Mouse (Mus musculus) lung, postnatal 10 days (tissue): Measurements from ENCODE around the gene Gadd45g.
"Not testable (repeated sequence)": the region's sequence is repeated elsewhere in the genome, so short reads cannot be mapped to it uniquely, and the experiment has no call there.

Experiments used
- DNase-seq: peaks from one replicate; pipeline ENCODE4 v3.0.0; 2021

The Gadd45g gene

DNA sequence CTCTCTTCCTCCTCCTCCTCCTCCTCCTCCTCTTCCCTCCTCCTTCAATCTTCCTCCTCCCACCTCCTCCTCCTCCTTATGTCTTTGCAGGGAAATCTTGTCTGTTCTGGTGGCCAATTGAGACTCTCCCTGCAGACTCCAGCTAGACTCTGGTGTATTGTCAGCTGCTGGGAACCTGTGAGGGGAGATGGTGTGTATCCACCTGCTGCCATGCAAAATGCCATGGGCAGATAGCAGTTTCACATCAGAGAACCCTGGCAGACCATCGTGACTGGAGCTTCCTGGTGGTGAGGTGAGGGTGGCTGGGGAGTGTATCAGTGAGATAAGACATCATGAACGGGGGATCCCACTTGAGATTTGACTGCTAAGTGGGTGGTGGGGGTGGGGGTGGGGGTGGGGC, 12.0 kb upstream of the Gadd45g start:
- DNase-seq = no peak

DNA sequence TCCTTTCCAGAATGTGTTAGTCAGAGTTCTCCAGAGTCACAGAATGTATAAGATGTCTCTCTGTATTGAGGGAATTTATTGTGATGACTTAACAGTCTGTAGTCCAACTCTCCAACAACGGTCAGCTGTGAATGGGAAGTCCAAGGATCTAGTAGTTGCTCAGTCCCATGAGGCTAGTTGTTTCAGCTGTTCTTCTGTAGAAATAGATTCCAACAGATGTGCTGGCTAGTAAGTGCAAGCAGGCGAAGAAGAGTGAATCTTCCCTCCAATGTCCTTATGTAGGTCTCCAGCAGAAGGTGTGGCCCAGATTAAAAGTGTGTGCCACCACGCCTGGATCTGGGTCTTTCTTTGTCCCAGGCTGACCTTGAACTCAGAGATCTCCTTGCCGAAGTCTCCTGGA, 11.3 kb upstream of the Gadd45g start:
- DNase-seq = not testable (repeated sequence)

DNA sequence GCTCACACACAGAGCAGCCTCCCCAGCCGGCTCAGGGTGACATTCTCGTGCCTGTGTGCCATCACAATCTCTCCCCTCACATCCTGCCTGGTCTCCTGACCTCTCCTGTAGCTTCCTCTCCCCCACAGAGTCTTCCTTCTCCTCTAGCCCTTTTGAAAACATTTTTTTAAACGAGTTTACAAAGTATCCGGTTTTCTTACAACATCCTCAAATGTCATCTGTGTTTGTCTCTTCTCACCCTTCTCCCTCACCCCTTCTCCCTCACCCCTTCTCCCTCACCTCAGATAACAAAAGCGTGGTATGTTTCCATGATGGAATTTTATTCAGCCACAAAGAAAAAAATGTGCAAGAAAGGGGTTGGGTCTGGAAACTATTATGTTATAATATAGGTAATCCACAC, 9.1 kb upstream of the Gadd45g start:
- no peak for DNase-seq

DNA sequence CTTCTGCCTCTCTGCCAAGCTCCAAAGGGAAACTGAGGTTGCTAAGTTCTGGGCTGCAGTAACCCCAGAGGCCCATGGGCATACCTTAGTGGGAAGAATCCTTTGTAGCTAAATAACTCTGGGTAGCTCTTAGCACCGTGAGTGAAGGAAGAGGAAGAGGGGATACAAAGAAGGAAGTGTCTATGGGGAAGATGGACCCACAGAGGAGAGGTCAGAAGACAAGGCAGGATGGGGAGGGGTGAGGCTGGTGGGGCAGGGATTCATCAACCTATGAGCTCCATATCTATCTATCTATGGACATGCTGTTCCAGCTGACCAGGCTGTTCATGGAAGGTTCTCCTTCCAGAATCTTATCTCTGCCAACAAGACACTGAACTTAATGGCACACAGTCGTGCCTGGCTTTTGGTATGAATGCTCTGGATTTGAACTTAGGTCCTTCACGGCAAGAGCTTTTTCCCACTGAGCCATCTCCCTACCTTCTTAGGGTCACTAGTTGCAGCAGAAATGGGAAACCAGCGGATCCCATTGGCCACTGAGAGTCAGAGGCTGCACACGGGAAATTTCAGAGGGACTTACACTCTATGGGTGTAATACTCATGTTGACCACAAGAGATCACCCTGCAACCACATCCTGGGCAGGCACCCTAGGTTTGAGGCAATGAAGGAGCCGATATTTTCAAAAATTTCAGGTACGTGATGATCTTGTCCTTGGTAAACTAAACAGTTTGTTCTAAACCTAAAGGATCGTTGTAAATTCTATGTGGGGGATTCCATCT, 7.0 kb upstream of the Gadd45g start:
- peak; percentile 58 for DNase-seq

DNA sequence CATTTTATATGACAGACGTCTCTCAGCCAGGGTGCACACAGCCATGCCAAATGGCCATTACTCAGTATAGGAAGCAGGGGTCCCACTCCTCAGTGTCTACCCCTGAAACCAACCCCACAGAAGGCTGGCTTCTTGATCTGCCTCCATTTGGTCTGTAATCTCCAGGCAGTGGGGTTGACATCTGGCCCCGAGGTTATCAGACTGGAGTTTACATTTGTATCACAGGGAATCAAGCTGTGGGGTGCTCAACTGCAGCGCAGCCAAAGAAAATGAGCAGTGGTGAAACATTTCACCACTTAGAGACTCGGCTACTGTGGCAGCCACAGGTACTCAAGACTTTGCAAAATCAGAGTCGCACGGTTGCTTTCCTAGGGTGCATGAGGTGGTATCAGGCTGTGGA, 5.8 kb upstream of the Gadd45g start:
- no peak for DNase-seq

DNA sequence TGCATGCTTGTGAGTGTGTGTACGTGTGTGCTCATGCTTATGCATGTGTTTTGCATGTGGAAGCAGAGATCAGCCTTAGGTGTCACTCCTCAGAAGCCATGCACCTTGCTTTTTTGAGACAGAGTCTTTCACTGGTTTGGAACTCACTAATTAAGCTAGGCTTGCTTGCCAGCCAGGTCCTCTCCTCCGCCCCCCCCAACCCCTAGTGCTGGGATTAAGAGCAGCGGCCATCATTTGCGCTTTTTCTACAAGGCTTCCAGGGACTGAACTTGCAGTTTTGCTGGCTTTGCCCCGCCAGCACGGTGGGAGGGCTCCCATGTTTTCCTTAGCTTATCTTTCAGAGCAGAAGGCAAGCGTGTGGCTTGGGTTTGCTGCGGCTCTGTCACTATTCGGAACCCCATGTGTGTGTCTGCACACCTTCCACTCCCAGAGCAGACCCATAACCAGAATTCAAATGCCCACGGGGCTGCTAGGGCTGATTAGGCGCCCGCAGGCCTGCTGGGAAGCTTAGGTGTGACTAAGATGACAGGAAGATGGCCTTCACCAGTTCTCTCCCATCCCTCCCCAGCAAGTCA, 4.8 kb upstream of the Gadd45g start:
- no peak for DNase-seq

DNA sequence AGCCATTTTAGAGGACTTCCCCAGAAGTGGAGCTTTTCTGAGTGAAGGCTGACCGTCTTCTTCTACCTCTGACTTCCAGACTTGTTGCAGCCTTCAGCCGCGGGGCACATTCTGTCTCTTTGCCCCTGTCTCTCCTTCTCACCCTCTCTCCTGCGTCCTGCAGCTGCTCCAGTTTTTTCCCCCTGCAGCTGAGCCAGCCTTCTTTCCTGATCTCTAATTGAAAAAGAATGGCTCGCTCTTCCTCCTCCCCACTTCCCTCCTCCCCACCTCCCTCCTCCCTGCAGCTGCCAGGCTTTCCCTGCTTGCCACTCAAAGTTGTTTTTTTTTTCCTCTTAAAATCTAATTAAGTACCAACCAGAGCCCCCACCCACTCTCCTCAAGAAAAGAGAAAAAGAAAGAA, 4.3 kb upstream of the Gadd45g start:
- DNase-seq = no peak

DNA sequence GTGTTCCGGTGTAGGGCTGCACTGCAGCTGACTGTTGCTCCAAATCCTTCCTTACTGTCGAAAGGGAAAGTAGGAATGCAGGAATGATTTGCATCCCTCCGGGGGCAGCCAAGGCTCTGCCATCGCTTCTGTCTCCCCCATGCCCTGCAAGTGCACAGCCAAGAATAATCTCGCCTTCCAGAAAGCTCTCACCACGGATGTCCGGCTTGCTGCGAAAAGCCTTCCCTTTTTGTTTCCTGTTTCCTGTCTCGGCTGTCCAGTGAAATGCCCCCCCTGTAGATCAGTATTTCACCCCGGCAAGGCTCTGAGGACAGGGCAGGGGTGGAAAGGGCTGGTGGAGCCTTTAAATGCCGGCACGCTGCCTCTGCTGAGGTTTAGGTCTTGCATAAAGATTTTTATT, 3.7 kb upstream of the Gadd45g start:
- DNase-seq = peak; percentile 32

DNA sequence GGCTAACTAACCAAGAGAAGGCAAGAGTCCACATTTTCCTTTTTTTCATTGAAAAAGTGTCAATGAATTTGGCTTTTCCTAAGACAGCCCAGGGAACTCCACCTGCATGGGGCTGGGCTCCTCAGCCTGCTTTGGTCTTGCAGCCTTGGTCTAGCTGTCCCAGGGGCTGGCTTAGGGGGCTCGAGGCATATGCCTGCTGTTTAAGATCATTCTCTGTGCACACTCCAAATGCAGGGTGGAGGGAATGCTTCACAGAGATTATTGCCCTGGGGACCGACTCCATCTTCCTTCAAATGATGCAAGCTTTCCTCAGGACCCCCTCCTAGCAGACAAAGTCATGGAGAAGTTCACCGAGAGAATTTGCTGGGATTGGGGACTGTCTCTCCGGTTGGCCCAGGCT, 3.2 kb upstream of the Gadd45g start:
- DNase-seq = no peak

DNA sequence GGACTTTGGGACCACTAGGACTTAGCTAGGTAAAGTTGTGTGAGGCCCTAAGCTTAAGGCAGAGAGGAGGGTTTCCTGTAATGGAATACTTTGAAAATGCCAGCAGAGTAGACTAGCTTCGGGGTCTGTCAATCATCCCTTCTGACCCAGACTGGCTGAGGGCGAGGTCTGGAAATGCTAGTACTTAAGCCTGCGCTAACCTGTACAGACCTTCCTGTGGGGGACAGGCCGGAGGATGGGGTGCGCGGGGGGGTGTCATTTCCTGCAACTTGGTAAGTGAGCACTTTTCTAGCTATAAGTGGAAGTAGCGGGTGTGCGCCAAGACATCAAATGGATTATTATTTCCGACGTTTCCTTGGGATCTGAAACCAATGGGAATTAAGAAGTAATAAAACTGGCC, 2.4 kb upstream of the Gadd45g start:
- no peak for DNase-seq

DNA sequence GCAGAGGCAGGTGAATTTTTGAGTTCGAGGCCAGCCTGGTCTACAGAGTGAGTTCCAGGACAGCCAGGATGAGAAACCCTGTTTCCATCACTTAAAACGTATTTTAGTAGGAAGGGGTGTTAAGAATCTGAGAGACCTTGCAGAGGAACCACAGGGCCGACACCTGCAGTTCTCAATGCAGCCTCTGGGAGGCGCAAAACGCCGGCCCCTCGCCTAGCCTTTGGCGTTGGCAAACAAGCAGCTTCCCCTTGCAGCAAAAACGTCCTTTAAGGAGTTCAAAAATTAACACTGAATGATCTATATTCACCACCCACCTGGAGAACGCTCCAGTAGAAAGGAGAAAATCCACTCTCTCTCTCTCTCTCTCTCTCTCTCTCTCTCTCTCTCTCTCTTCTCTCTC, 1.8 kb upstream of the Gadd45g start:
- peak; percentile 84 for DNase-seq

DNA sequence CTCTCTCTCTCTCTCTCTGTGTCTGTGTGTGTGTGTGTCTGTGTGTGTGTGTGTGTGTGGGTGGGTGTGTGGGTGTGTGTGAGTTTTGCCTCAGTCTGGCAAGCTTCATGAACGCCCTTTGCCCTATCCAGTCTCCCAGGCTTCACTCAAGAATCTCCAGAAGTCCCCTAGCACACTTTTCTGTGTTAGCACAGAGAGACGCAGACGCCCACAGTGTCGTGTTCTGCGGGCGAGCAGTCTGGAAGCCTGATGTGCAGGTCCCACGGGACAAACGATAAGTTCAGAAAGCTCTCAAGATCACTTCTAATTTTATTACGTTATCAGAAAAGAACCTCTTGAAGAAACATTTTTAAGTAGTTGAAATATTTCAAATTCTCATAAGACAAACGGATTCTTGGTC, 1.4 kb upstream of the Gadd45g start:
- DNase-seq = no peak

DNA sequence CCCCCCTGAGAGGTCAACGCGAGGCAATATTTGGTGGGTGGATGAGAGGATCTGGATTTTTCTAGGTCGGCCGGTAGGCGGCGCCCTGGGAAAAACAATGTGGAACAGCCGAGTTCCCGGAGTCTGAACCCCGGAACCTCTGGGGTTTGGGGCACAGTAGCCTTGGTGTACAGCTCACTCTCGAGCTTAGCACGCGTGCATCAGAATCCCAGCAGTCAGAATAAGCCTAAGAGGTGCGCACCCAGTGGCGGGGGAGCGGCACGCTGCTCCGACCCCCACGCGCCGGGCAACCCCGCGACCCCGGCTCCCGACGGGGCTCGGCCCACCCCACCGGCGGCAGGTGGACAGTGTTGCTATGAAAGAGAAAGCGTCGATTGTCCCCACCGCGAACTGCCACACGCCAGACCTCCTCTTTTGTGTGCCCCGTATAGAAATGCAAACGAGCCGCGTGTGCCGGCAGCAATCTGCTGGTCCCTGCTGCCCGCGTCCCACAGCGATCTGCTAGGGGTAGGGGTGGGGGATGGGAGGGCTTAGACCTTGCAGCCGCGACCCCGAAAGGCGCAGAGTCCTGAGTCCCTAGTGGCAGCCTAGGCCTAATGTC, 787 bp upstream of the Gadd45g start:
- peak; percentile 89 for DNase-seq

DNA sequence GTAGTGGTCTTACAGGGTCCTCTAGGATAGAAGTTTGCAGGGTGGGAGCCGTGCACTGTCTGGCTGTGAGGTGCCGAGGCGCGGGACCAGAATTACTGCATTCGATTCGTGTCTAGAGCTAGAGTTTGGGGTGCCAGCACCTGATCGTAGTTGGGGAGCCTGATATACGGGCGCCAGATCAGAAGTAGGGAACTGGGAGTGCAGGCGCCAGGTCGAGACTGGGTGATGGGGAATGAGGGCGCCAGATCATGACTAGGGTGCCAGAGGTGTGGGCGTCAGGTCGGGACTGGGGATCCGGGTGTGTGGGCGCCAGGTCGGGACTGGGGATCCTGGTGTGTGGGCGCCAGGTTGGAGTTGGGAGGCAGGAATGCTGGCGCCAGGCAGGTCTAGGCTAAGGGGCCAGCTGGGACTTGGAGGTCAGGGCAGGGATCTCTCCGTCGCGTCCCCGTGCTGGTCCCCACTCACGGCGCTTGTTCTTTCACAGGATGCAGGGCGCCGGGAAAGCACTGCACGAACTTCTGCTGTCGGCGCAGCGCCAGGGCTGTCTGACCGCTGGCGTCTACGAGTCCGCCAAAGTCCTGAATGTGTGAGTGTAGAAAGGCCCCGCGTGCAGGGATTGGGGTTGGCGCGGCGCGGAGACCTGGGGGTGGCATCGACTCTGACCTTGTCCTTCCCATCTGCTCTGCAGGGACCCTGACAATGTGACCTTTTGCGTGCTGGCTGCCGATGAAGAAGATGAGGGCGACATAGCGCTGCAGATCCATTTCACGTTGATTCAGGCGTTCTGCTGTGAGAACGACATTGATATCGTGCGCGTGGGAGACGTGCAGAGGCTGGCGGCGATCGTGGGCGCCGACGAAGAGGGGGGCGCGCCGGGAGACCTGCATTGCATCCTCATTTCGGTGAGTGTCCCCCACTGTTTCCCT, 653 bp downstream of the Gadd45g start:
- DNase-seq = peak; percentile 81

DNA sequence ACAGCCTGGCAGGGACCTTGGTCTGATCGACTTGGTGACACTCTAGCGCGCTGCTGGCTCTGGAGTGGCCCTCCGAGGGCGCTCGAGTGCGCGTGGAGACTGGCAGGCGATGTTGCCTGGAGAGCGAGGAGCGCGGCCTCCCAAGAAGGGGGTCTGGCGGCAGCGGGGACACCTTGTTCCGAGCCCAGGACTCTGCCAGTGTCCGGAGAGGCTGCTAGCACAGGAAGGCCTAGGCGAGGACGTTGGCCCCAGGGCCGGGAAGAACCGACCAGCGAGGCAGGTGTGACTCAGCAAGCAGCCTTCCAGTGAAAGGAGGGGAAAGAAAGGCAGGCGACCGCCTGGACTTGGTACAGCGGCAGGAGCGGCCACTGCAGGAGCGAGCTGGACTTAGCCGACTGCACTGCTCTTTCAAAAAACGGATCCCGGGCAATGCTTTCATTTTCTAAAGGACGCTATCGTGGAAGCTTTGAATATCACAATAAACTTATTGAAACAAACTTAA, 1.6 kb downstream of the Gadd45g start:
- peak; percentile 90 for DNase-seq

DNA sequence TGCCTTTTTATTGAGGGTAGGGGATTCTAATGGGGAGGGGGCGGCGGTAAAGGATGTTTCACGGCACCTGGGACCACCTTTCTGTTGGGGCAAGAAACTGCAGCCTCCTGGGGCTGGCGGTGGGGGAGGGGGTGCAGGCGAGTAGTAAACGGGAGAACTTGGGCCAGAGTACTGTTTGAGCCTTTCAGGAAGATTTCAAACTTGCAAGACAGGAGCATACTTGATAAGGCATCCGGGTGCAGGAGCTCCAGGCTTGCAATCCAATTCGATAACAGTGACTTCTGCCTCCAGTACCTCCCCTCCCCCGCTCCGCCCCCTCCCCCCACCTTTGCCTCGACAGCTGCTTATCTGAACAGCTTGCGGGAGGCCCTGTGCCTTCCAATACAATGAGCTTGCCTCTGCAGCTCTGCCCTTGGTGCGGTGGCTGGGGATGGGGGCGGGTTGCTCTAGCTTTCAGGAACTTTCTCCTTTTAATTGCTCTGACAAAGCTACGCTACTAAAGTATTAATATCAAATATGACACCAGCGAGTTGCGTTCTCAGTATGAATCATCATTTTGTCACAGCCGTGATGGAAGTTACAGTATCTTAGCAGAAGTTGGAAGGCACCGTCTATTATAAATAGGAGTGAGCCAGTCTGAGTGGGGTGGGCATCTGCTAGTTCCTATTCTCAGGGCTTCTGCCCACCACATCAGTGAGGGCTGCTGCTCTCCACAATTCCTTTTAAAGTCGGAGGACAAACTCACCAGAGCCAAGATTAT, 2.2 kb downstream of the Gadd45g start:
- DNase-seq = peak; percentile 37

DNA sequence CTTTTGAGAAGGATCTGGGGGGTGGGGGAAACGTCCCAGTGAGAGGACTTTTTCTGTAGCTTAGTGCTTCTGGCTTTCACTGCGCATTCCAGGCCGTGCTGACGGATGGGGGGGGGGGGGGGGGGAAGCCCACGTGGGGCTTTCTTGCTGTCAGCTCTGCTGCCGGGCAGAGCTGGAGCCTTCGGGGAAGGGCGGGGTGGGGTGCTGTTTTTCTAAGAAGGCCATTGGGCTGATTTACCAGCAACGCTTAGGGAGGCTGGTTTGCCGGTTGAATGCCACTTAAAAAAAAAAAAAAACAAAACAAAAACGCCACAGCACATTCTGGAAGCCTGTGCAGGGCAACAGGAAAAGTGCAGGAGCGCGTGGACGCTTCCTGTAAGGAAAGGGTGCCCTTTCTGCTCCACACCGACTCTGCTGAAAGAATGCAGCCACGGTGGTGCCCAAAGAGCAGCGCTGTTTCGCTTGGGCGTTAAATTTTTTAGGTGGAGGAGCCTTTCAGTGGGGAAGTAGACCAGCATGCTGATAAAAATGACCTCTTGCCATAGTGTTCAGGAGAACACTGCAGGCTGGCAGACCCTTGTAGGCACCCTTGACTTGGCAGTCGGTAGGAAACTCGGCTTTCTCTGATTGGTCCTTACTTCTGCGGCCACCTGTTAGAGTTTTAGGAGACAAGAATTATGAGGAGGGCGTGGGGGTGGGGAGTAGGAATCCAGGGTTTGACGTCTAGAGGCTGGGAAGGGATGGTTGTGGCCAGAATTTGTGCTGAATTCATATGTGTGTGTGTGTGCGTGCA, 3.0 kb downstream of the Gadd45g start:
- DNase-seq = peak; percentile 75

DNA sequence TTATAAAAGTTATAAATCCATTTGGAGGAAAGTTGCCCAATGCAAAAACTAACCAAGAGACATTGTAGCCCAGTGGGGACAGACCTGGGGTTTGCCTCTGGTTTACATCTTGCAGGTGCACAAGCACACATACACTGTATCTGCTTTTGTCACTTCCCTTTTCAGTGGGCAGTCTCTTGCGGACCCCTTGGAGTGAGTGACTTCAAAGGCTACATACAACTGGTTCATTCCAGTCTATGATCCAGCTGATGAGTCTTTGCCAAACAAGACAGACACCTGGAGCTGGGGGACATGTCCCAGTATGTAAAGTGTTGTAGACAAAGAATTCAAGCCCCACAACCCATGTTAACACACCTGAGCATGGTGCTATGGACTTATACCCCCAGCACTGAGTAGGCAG, 4.1 kb downstream of the Gadd45g start:
- DNase-seq = no peak

DNA sequence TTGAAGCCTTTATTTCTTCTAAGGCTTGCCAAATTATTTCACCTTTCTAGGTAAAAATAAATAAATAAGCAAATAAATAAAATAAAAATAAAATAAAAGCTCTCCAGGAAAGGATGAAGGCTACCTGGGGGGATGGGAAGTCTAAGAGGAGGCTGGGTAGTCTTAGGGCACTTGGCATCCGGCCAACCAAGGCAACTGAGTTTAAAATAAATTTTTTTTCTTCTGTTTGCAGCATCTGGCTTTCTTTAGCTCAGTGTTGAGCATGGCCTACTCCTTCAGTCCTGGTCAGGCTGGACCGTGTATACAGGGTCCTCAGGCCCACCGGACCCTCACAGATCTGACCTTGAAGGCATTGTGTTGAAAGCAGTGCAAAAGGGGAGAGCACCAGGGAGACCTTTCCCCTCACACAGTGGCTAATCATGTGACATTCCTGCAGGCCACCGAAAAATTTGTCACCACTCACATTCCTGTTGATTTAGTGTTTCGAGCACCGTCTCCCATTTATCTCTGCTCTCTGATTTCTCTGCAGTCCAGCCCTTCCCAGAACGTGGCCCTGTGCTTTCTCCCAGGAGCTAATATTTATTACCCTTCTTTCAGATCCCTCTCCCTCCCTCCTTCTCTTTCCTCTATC, 6.2 kb downstream of the Gadd45g start:
- no peak for DNase-seq

DNA sequence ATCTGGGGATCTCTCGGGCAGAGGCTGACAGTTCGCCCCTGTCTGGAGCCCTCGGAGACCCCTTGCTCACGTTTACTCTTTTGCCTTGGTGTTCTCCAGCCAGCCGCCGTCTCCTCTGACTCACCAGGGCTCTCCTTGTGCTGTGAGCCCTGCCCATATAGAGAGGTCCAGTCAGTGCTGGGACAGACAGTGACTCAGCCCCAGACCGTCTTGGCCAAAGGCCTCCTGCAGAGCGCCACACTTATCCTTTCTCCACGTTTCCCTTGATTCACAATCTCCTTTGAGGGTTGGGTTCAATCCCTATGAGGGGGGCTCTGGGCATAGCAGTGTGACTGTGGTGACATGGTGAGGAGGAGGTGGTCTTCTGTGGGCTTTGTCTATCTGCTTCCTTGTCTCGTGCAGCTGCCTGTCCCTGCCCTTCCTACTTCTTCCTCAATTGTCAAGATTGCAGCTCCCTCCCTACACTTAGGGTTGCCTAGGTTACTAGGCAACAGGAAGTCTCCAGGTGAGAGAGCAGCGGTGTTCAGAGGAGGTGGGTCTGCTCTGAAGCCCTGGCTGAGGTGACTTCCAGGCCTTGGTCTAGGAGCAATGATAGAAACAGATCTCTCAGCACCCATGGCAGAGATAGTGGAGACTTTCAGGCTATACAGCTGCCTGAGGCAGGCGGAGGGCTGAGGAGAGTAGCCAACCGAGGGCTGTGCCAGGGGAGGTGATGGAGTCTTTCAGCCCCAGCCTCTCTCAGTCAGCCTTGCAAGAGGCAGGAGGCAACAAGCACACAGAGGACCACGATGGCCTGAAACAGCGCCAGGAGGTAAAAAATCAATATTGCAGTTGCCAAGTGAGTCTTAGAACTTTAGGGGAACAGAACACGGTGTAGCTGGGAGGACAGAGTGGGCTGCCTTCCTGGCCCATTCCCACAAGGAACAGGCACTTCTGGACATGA, 7.1 kb downstream of the Gadd45g start:
- DNase-seq = peak; percentile 54
